Mouse (Mus musculus) neural tube, embryonic 12.5 days (tissue): ENCODE data around the gene Cyp2c23. TPM values are rescaled to one million over a fixed set of nuclear protein-coding genes. Genes with fewer than 3 reads are reported as not detected.

Experiments
- ATAC-seq: fragments of 200-750 bp; cut with Nextera tagmentation; 2 replicates; pipeline ENCODE4 v1.8.0; 2017; ENCODE audit warnings: low read depth, mild to moderate bottlenecking, moderate TSS enrichment, moderate library complexity; ENCODE audit not compliant: low FRiP score
- H3K27ac ChIP-seq: fragments of 300-500 bp; sonication (generic); 2 replicates; pipeline ENCODE4 v1.5.1; 2016
- H3K27me3 ChIP-seq: fragments of 300-500 bp; sonication (generic); replicated peaks from 2 replicates; pipeline ENCODE4 v1.6.1; 2016; ENCODE audit warnings: mild to moderate bottlenecking
- H3K36me3 ChIP-seq: fragments of 300-500 bp; sonication (generic); 2 replicates; pipeline ENCODE4 v1.6.1; 2016; ENCODE audit warnings: mild to moderate bottlenecking
- H3K4me1 ChIP-seq: fragments of 300-500 bp; sonication (generic); 2 replicates; pipeline ENCODE4 v1.6.1; 2016
- H3K4me2 ChIP-seq: fragments of 300-500 bp; sonication (generic); replicated peaks from 2 replicates; pipeline ENCODE4 v1.6.1; 2016; ENCODE audit warnings: mild to moderate bottlenecking
- H3K4me3 ChIP-seq: fragments of 300-500 bp; sonication (generic); 2 replicates; pipeline ENCODE4 v1.5.1; 2016
- H3K9ac ChIP-seq: fragments of 300-500 bp; sonication (generic); 2 replicates; pipeline ENCODE4 v1.6.1; 2016; ENCODE audit warnings: mild to moderate bottlenecking
- H3K9me3 ChIP-seq: fragments of 300-500 bp; sonication (generic); 2 replicates; pipeline ENCODE4 v1.6.1; 2016; ENCODE audit warnings: mild to moderate bottlenecking
- WGBS: fragments of 180-500 bp; shearing (Covaris S2); methylation state at CpG from one replicate; pipeline ENCODE4 v1.1.7; 2016; 5-methylcytosine and 5-hydroxymethylcytosine counted together
- polyA plus RNA-seq: library from polyadenylated mRNA; unstranded; fragments of >200 nt; fragmentation: Nextera tagmentation; extraction: Ambion mirVana; gene quantifications from 2 replicates; pipeline ENCODE4 v1.2.1, GENCODE M21; 2016

Cyp2c23 gene
- polyA plus RNA-seq, 1 experiment from 2014 or later, result not detected

- Histone ChIP-seq H3K9ac (no peak overlapping the region), H3K27me3 (no peaks in the 10 kb centered on the region), H3K4me3 (no peak overlapping the region), H3K9me3 (no peaks in the 10 kb centered on the region), H3K36me3 (peaks cover 28% of the 10 kb centered on the region), H3K4me1 (no peaks in the 10 kb centered on the region), H3K4me2 (no peak overlapping the region), H3K27ac (no peak overlapping the region)
- no peak for ATAC-seq
- 83% methylated on average over 4 of the region's 4 CpGs for WGBS
Measured at GRCm38 (mm10) chr19:44055173-44055826, 26.3 kb upstream of the Cyp2c23 start.

- ATAC-seq, result no peak
- Histone ChIP-seq H3K4me3 (no peak overlapping the region), H3K4me2 (no peak overlapping the region), H3K9me3 (no peaks in the 10 kb centered on the region), H3K9ac (no peak overlapping the region), H3K4me1 (no peaks in the 10 kb centered on the region), H3K27ac (no peak overlapping the region), H3K36me3 (peaks cover 19% of the 10 kb centered on the region), H3K27me3 (no peaks in the 10 kb centered on the region)
- 90% methylated on average over 4 of the region's 4 CpGs for WGBS
Measured at GRCm38 (mm10) chr19:44050388-44050787, 21.4 kb upstream of the Cyp2c23 start.

- ATAC-seq, result no peak
- Histone ChIP-seq H3K36me3 (peaks cover 19% of the 10 kb centered on the region), H3K4me3 (no peak overlapping the region), H3K4me2 (no peak overlapping the region), H3K9me3 (no peaks in the 10 kb centered on the region), H3K27ac (no peak overlapping the region), H3K27me3 (no peaks in the 10 kb centered on the region), H3K9ac (no peak overlapping the region), H3K4me1 (no peaks in the 10 kb centered on the region)
- WGBS, result 43% methylated on average over 3 of the region's 3 CpGs
Measured at GRCm38 (mm10) chr19:44049282-44049681, 20.3 kb upstream of the Cyp2c23 start.

- Histone ChIP-seq H3K4me1 (no peaks in the 10 kb centered on the region), H3K9ac (no peak overlapping the region), H3K4me3 (no peak overlapping the region), H3K9me3 (no peaks in the 10 kb centered on the region), H3K27me3 (no peaks in the 10 kb centered on the region), H3K36me3 (peaks cover 11% of the 10 kb centered on the region), H3K4me2 (no peak overlapping the region), H3K27ac (no peak overlapping the region)
- ATAC-seq, result no peak
- 94% methylated on average over 3 of the region's 3 CpGs for WGBS
Measured at GRCm38 (mm10) chr19:44045847-44046246, 16.8 kb upstream of the Cyp2c23 start.

GRCm38 (mm10) chr19:44042121-44042520 is 13.1 kb upstream of the Cyp2c23 start:
- no peaks in the 10 kb centered on the region for H3K4me1 ChIP-seq
- H3K4me3 ChIP-seq, result no peak overlapping the region
- H3K36me3 ChIP-seq, result peaks cover 19% of the 10 kb centered on the region
- H3K27me3 ChIP-seq, result no peaks in the 10 kb centered on the region
- H3K9me3 ChIP-seq, result no peaks in the 10 kb centered on the region
- H3K9ac ChIP-seq, result no peak overlapping the region
- 80% methylated on average over 5 of the region's 5 CpGs for WGBS
- no peak for ATAC-seq
- H3K4me2 ChIP-seq, result no peak overlapping the region
- H3K27ac ChIP-seq, result no peak overlapping the region

- no peaks in the 10 kb centered on the region for H3K27me3 ChIP-seq
- no peak overlapping the region for H3K4me3 ChIP-seq
- WGBS, result 84% methylated on average over 5 of the region's 5 CpGs
- no peak overlapping the region for H3K27ac ChIP-seq
- no peaks in the 10 kb centered on the region for H3K4me1 ChIP-seq
- no peak overlapping the region for H3K9ac ChIP-seq
- no peak for ATAC-seq
- no peaks in the 10 kb centered on the region for H3K9me3 ChIP-seq
- H3K36me3 ChIP-seq, result peaks cover 14% of the 10 kb centered on the region
- H3K4me2 ChIP-seq, result no peak overlapping the region
Measured at GRCm38 (mm10) chr19:44033396-44033795, 4.4 kb upstream of the Cyp2c23 start.

GRCm38 (mm10) chr19:44032046-44032744 is 3.2 kb upstream of the Cyp2c23 start:
- ATAC-seq, result no peak
- Histone ChIP-seq H3K9me3 (no peaks in the 10 kb centered on the region), H3K36me3 (peaks cover 12% of the 10 kb centered on the region), H3K4me1 (no peaks in the 10 kb centered on the region), H3K4me3 (no peak overlapping the region), H3K27me3 (no peaks in the 10 kb centered on the region), H3K27ac (no peak overlapping the region), H3K4me2 (no peak overlapping the region), H3K9ac (no peak overlapping the region)
- 91% methylated on average over 11 of the region's 11 CpGs for WGBS

- no peak for ATAC-seq
- no peaks in the 10 kb centered on the region for H3K4me1 ChIP-seq
- H3K9me3 ChIP-seq, result no peaks in the 10 kb centered on the region
- no peaks in the 10 kb centered on the region; the same call in none of the 2 replicates for H3K36me3 ChIP-seq
- H3K9ac ChIP-seq, result no peak overlapping the region
- 94% methylated on average over 5 of the region's 5 CpGs for whole genome bisulfite sequencing
- no peaks in the 10 kb centered on the region for H3K27me3 ChIP-seq
- H3K4me2 ChIP-seq, result no peak overlapping the region
- H3K4me3 ChIP-seq, result no peak overlapping the region
- no peak overlapping the region for H3K27ac ChIP-seq
Measured at GRCm38 (mm10) chr19:44030024-44030423, 1.0 kb upstream of the Cyp2c23 start.

GRCm38 (mm10) chr19:44026956-44027530 is 2.0 kb downstream of the Cyp2c23 start:
- H3K36me3 ChIP-seq, result no peaks in the 10 kb centered on the region
- H3K9me3 ChIP-seq, result no peaks in the 10 kb centered on the region
- H3K4me1 ChIP-seq, result no peaks in the 10 kb centered on the region
- 70% methylated on average over 8 of the region's 8 CpGs for WGBS
- H3K4me2 ChIP-seq, result no peak overlapping the region
- H3K27ac ChIP-seq, result no peak overlapping the region
- ATAC-seq, result no peak
- H3K9ac ChIP-seq, result no peak overlapping the region
- H3K27me3 ChIP-seq, result no peaks in the 10 kb centered on the region
- H3K4me3 ChIP-seq, result no peak overlapping the region

- H3K9ac ChIP-seq, result no peak overlapping the region
- H3K4me1 ChIP-seq, result no peaks in the 10 kb centered on the region
- no peak overlapping the region for H3K4me3 ChIP-seq
- no peaks in the 10 kb centered on the region for H3K27me3 ChIP-seq
- ATAC-seq, result no peak
- H3K9me3 ChIP-seq, result no peaks in the 10 kb centered on the region
- WGBS, result 90% methylated on average over 13 of the region's 13 CpGs
- H3K36me3 ChIP-seq, result no peaks in the 10 kb centered on the region
- no peak overlapping the region for H3K4me2 ChIP-seq
- H3K27ac ChIP-seq, result no peak overlapping the region
Measured at GRCm38 (mm10) chr19:44024921-44025585, 4.0 kb downstream of the Cyp2c23 start.

- H3K27me3 ChIP-seq, result no peaks in the 10 kb centered on the region
- ATAC-seq, result no peak
- no peaks in the 10 kb centered on the region for H3K9me3 ChIP-seq
- no peak overlapping the region for H3K4me2 ChIP-seq
- H3K36me3 ChIP-seq, result no peaks in the 10 kb centered on the region
- no peak overlapping the region for H3K27ac ChIP-seq
- no peak overlapping the region for H3K9ac ChIP-seq
- WGBS, result 78% methylated on average over 5 of the region's 5 CpGs
- no peaks in the 10 kb centered on the region for H3K4me1 ChIP-seq
- no peak overlapping the region for H3K4me3 ChIP-seq
Measured at GRCm38 (mm10) chr19:44023066-44023465, 5.9 kb downstream of the Cyp2c23 start.

- no peaks in the 10 kb centered on the region for H3K36me3 ChIP-seq
- WGBS, result 96% methylated on average over 4 of the region's 4 CpGs
- H3K27me3 ChIP-seq, result no peaks in the 10 kb centered on the region
- no peaks in the 10 kb centered on the region for H3K9me3 ChIP-seq
- no peak overlapping the region for H3K4me3 ChIP-seq
- ATAC-seq, result no peak
- no peak overlapping the region for H3K4me2 ChIP-seq
- H3K4me1 ChIP-seq, result no peaks in the 10 kb centered on the region
- H3K27ac ChIP-seq, result no peak overlapping the region
- H3K9ac ChIP-seq, result no peak overlapping the region
Measured at GRCm38 (mm10) chr19:44021502-44021901, 7.5 kb downstream of the Cyp2c23 start.
